Mouse (Mus musculus) embryonic facial prominence, embryonic 13.5 days (tissue): ENCODE results near the gene Avil. TPM values are rescaled to one million over a fixed set of nuclear protein-coding genes. Genes with fewer than 3 reads are reported as not detected.
"Not testable (repeated sequence)": the region's sequence is repeated elsewhere in the genome, so short reads cannot be mapped to it uniquely, and the experiment has no call there.

Experiments
- ATAC-seq: fragments of 200-750 bp; cut with Nextera tagmentation; 2 replicates; pipeline ENCODE4 v1.8.0; 2017; ENCODE audit warnings: low read depth; ENCODE audit not compliant: insufficient number of reproducible peaks, insufficient read depth, low FRiP score, low TSS enrichment
- H3K27ac ChIP-seq: fragments of 300-500 bp; sonication (generic); 2 replicates; pipeline ENCODE4 v1.5.1; 2015; ENCODE audit warnings: moderate library complexity, mild to moderate bottlenecking, inconsistent platforms
- H3K27me3 ChIP-seq: fragments of 300-500 bp; sonication (generic); 2 replicates; pipeline ENCODE4 v1.6.1; 2015; ENCODE audit warnings: mild to moderate bottlenecking, inconsistent platforms
- H3K36me3 ChIP-seq: fragments of 300-500 bp; sonication (generic); 2 replicates; pipeline ENCODE4 v1.6.1; 2015; ENCODE audit warnings: mild to moderate bottlenecking, inconsistent platforms
- H3K4me1 ChIP-seq: fragments of 300-500 bp; sonication (generic); 2 replicates; pipeline ENCODE4 v1.6.1; 2015; ENCODE audit warnings: inconsistent platforms
- H3K4me2 ChIP-seq: fragments of 300-500 bp; sonication (generic); 2 replicates; pipeline ENCODE4 v1.6.1; 2015; ENCODE audit warnings: moderate library complexity, mild to moderate bottlenecking, inconsistent platforms
- H3K4me3 ChIP-seq: fragments of 300-500 bp; sonication (generic); 2 replicates; pipeline ENCODE4 v1.5.1; 2015; ENCODE audit warnings: mild to moderate bottlenecking, inconsistent platforms
- H3K9ac ChIP-seq: fragments of 300-500 bp; sonication (generic); 2 replicates; pipeline ENCODE4 v1.6.1; 2015; ENCODE audit warnings: mild to moderate bottlenecking, inconsistent platforms
- H3K9me3 ChIP-seq: fragments of 300-500 bp; sonication (generic); 2 replicates; pipeline ENCODE4 v1.6.1; 2016; ENCODE audit warnings: inconsistent platforms
- WGBS: fragments of 180-500 bp; shearing (Covaris S2); methylation state at CpG from one replicate; pipeline ENCODE4 v1.1.7; 2015; ENCODE audit warnings: mixed read lengths; 5-methylcytosine and 5-hydroxymethylcytosine counted together
- polyA plus RNA-seq: library from polyadenylated mRNA; unstranded; fragments of >200 nt; fragmentation: Nextera tagmentation; extraction: Ambion mirVana; gene quantifications from 2 replicates; pipeline ENCODE4 v1.2.1, GENCODE M21; 2015

Gene Avil
- polyA plus RNA-seq, 1 experiment from 2014 or later = 0.97 TPM

DNA sequence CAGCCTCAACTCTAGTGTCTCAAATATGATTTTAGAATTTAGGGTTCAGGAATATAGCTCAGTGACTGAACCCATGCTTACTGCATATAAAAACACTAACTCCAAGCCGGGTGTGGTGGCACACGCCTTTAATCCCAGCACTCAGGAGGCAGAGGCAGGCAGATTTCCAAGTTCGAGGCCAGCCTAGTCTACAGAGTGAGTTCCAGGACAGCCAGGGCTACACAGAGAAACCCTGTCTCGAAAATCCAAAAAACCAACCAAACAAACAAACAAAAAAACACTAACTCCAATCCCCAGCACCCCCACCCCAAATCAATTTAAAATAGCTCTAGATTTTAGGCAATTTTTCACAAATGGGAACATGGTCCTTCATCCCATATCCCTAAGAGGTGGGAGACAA is 61.6 kb downstream of the Avil start:
- not testable (repeated sequence) for ATAC-seq, H3K27ac ChIP-seq, H3K4me3 ChIP-seq, H3K9me3 ChIP-seq, H3K9ac ChIP-seq, H3K4me2 ChIP-seq
- peaks cover 33% of the 10 kb centered on the region for H3K4me1 ChIP-seq
- H3K27me3 ChIP-seq = peaks cover 31% of the 10 kb centered on the region
- 86% methylated on average over 4 of the region's 4 CpGs for WGBS
- peaks cover 32% of the 10 kb centered on the region for H3K36me3 ChIP-seq

DNA sequence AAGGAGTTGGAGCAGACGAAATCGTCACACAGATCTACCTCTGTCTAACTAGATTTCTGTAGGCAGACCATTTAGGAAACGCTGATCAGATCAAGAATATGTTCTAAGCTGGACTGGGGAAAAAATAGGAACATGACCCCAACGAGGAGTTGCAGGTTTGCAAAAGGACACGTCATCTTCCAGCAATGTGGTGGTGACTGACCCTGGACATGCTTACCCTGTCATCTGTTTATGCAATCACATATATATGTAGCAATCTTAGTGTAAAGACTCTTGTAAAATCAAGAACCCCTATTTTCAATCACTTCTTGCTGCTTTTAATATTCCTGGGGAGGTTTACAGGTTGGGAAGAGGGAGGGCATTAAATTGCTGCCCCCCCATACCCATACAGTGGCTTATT is 62.0 kb downstream of the Avil start:
- peaks cover 33% of the 10 kb centered on the region for H3K4me1 ChIP-seq
- ATAC-seq = no peak
- H3K36me3 ChIP-seq = peaks cover 32% of the 10 kb centered on the region
- H3K9me3 ChIP-seq = no peaks in the 10 kb centered on the region
- no peak overlapping the region for H3K4me2 ChIP-seq
- no peak overlapping the region; the same call in 1 of the 2 replicates for H3K4me3 ChIP-seq
- peaks cover 31% of the 10 kb centered on the region for H3K27me3 ChIP-seq
- WGBS = 76% methylated on average over 5 of the region's 5 CpGs
- H3K27ac ChIP-seq = no peak overlapping the region
- H3K9ac ChIP-seq = no peak overlapping the region

DNA sequence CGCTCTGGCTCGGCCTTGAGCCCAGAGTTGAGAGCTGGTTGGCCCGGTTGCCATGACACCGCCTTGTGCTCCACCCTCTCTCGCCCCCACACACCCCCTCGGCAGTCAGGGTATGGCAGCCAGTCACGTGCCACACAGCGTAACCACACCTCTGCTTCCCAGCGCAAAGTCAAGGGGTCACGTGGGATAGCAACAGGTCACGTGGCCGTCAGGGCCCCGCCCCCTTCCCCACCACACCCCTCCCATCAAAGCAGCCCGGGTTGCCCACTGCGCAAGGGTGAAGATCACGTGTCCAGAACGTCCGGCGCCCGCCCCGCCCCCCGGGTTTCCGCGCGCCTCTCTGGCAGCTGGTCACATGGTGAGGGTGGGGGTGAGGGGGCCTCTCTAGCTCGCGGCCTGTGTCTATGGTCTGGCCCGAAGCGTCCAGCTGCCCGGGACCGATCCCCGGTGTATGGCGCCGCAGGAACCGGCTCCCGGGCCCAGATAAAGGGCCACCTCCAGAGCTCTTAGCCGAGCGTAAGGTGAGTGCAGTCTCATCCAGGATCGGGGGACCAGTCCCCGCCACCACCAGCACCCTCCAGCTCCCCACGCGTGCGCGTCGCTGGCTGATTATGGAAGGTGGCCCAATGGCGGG is 62.8 kb downstream of the Avil start, which contains the start of gene Cdk4:
Gene Cdk4 (plus strand): TSS at position 296 of the 634 bp plus-strand sequence.
- H3K27me3 ChIP-seq = peaks cover 27% of the 10 kb centered on the region
- H3K9me3 ChIP-seq = no peaks in the 10 kb centered on the region
- under 1% methylated on average over 45 of the region's 46 CpGs for WGBS
- peak within 1 kb of the TSS; percentile 97 for H3K9ac ChIP-seq
- H3K4me2 ChIP-seq = peak within 1 kb of the TSS; percentile 91
- peaks cover 37% of the 10 kb centered on the region for H3K4me1 ChIP-seq
- peak within 1 kb of the TSS; percentile 88 for H3K4me3 ChIP-seq
- H3K27ac ChIP-seq = peak within 1 kb of the TSS; percentile 85
- peak; percentile 86 for ATAC-seq
- H3K36me3 ChIP-seq = peaks cover 39% of the 10 kb centered on the region

DNA sequence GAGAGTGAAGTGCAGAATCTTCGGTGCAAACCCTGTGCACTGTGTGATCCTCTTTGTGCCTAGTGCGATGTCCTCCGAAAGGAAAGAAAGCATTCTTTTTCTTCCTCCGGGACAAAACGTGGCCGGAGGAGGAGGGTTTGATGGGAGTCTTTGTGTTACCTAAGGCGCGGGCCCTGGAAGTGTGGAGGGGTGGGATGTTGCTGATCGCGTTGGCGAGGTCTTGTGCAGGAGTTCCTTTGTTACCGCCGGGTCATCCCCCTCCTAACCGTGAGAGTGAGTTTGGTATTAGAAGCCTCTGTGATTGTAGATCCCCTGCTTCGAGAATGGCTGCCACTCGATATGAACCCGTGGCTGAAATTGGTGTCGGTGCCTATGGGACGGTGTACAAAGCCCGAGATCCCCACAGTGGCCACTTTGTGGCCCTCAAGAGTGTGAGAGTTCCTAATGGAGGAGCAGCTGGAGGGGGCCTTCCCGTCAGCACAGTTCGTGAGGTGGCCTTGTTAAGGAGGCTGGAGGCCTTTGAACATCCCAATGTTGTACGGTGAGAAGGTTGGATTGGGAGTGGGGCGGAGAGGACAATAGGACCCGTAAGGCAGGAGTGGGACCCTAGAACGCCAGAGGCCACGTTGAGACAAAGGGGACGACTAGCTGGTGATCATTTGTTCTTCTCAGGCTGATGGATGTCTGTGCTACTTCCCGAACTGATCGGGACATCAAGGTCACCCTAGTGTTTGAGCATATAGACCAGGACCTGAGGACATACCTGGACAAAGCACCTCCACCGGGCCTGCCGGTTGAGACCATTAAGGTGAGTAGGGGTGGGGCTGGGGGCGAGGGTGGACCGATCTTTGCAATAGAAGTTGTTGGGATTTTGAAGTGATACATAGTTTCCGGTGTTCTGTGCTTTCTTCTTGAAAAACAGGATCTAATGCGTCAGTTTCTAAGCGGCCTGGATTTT is 63.7 kb downstream of the Avil start:
- 12% methylated on average over 37 of the region's 37 CpGs for WGBS
- Histone ChIP-seq H3K4me2 (peak overlapping the region; percentile 91), H3K36me3 (peaks cover 43% of the 10 kb centered on the region), H3K4me3 (peak overlapping the region; percentile 88), H3K27me3 (peaks cover 19% of the 10 kb centered on the region), H3K4me1 (peaks cover 37% of the 10 kb centered on the region), H3K9ac (peak overlapping the region; percentile 97), H3K27ac (peak overlapping the region; percentile 85), H3K9me3 (no peaks in the 10 kb centered on the region)
- no peak; the same call in 1 of the 2 replicates for ATAC-seq

DNA sequence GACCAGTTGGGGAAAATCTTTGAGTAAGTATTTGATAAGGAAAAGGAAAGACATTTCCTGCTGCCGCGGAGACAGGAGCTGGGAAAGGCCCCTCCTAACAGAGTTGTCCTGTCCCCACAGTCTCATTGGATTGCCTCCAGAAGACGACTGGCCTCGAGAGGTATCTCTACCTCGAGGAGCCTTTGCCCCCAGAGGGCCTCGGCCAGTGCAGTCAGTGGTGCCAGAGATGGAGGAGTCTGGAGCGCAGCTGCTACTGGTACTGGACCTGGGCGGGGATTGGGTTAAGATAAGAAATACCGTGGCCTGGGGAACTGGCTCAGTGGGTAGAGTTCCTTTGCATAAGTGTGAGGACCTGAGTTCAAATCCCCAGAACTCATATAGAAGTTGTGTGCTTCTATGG is 65.5 kb downstream of the Avil start:
- H3K4me3 ChIP-seq = no peak overlapping the region
- WGBS = 90% methylated on average over 9 of the region's 9 CpGs
- ATAC-seq = no peak
- no peak overlapping the region for H3K9ac ChIP-seq
- H3K4me2 ChIP-seq = no peak overlapping the region
- H3K4me1 ChIP-seq = peaks cover 34% of the 10 kb centered on the region
- no peak overlapping the region for H3K27ac ChIP-seq
- no peaks in the 10 kb centered on the region for H3K9me3 ChIP-seq
- H3K36me3 ChIP-seq = peaks cover 43% of the 10 kb centered on the region
- H3K27me3 ChIP-seq = peaks cover 7% of the 10 kb centered on the region; the same call in 1 of the 2 replicates

DNA sequence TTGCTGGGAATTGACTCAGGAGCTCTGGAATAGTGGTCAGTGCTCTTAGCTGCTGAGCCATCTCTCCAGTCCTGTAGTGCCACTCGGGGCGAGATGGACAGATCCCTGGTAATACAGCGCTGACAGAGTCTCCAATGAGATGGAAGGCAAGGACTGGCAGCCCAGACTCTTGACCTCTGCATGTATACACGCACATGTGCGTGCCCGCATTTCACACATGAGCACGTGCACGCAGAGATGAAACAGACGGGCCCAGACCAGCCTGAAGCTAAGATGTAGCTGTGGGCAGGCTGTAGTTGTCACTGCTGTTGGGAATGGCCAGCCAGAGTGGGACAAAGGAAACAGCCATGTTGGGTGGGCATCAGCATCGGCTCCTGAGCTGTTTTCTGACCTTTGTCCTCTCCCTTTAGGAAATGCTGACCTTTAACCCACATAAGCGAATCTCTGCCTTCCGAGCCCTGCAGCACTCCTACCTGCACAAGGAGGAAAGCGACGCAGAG is 66.1 kb downstream of the Avil start:
- no peak for ATAC-seq
- Histone ChIP-seq H3K4me1 (peaks cover 40% of the 10 kb centered on the region), H3K27me3 (0 out of 2 replicates have a peak, but pooled peaks cover 1% of the 10 kb centered on the region), H3K27ac (no peak overlapping the region), H3K9ac (no peak overlapping the region), H3K4me2 (no peak overlapping the region), H3K36me3 (peaks cover 43% of the 10 kb centered on the region), H3K9me3 (no peaks in the 10 kb centered on the region), H3K4me3 (no peak overlapping the region)
- 88% methylated on average over 14 of the region's 14 CpGs for WGBS

DNA sequence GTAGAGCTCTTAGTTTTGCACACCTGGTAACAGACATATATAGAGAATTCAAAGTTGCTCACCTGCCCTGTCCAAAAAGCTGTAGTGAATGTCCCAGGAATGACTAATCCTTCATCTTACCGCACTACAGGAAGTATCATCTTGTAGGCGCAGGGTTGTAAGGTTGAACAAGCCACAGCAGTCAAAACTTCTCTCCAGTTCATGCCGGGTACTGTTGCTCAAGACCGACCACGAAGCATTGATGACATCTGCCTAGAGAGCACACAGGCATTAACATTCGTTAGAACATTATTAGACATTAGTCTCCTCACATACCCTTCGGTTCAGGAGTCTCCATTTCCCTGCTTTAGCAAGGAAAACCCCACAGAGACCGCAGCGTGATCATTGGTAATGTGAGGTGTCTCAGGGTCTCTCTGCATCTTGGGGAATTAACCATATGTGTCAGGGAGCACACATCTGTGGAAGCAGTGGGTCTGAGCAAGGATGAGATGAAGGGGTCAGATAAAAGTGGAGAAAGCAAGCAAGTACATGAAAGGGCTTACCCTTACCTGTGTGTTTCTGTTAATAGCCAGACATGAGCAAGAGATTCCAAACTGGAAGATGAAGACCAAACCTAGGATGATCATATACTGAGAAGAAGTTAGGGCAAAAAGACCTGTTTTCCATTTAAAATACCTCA is 68.0 kb downstream of the Avil start:
- no peak for ATAC-seq
- Histone ChIP-seq H3K36me3 (peaks cover 43% of the 10 kb centered on the region), H3K4me3 (peak overlapping the region; percentile 54), H3K9me3 (no peaks in the 10 kb centered on the region), H3K9ac (peak overlapping the region; percentile 77), H3K27ac (peak overlapping the region; percentile 87), H3K4me2 (peak overlapping the region; percentile 85), H3K4me1 (peaks cover 40% of the 10 kb centered on the region), H3K27me3 (no peaks in the 10 kb centered on the region)
- 78% methylated on average over 9 of the region's 9 CpGs for WGBS

DNA sequence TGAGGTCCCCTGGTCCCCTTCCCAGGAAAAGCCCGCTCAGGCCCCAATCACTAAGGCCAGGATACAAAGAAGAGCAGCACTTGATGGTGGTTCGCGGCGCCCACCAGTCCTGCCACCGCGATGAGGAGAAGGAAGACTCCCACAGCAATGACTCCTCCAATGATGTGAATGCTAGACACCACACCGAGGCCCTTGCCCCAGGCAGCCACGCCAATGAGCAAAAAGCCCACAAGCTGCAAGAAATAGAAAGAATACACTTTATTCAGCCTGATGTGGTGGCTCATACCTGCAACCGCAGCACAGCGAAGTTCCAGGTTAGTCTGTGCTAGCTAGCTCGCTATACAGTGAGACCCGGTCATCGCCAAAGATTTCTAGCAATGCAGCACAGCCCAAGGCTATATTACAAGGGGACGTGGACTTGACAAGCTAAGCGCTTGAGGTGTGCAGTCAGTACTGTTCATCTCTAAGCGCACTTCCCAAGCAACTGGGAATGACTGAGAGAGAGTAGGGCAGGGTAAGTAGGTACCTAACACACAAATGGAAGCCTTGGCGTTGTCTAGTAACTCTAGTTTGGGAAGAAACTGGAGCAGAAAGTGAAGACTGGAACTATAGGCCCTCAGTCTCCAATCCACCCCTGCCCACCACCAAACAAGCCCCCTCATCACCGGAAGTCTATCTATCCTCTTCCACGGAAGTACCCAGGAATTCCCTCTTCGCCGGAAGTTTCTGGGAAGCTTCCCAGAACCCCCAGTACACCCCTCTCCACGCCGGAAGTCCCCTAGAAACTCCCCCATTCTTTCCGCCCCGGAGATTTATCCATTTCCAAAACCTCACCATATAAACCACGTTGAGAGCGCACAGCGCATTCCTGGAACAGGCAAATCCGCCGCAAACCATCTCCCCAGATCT is 69.0 kb downstream of the Avil start:
- Histone ChIP-seq H3K4me1 (peaks cover 39% of the 10 kb centered on the region), H3K9me3 (no peaks in the 10 kb centered on the region), H3K9ac (peak overlapping the region; percentile 77), H3K27ac (peak overlapping the region; percentile 87), H3K27me3 (no peaks in the 10 kb centered on the region), H3K4me3 (peak overlapping the region; percentile 54), H3K36me3 (peaks cover 42% of the 10 kb centered on the region), H3K4me2 (peak overlapping the region; percentile 85)
- WGBS = 7% methylated on average over 30 of the region's 30 CpGs
- ATAC-seq = peak; percentile 45; the same call in 1 of the 2 replicates
